Mouse (Mus musculus): ENCODE measurements around the gene Slc25a22.

Slc25a22 gene

DNA sequence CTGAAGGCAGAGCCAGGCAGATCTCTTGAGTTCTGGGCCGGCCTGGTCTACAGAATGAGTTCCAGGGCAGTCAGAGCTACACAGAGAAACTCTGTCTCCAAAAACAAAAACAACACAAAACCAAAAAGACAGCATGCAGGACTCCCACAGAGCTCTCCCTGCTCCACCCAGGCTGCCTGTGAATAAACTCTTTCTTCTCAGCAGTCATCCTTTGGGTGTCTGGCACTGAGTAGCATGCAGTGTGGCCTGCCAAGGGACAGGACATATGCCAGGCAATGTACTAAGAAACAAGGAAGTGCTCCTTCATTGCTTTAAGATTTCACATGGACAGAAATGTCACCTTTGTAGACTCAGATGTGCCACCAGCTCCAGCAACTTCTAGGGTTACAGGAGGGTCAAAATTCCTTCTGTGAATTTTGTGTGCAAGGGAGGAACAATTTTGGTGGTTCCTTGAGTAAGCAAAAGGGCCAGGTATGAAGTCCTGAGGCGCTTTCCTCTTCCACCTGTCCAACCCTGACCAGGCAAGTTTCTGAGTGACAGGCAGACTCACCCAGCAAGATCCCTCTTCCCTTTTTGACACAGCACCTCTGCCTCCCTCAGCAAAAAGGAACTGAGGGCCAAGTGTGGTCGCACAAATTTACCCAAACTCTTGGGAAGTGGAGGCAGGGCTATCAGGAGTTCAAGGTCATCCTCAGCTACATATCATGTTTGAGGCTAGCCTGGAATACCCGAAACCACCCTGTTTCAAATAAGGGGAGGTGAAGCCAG is 56.4 kb downstream of the Slc25a22 start:
- intact Hi-C loops (cut with DNase I): no loop called here

Measured in adrenal gland (tissue).